Mouse (Mus musculus): Measurements from ENCODE around the gene Slc7a10. TPM values are rescaled to one million over a fixed set of nuclear protein-coding genes. Genes with fewer than 3 reads are reported as not detected.

Slc7a10 gene
- total and polyA plus RNA-seq, 3 experiments = not detected

GRCm38 (mm10) chr7:35211791-35212190 is 25.6 kb downstream of the Slc7a10 start:
- no peak overlapping the region for H3K9ac ChIP-seq (ENCODE audit: insufficient read depth, low read depth)
- H3K36me3 ChIP-seq (replicated peaks in 1 of 2; ENCODE audit: control insufficient read depth in 1 of 2, insufficient read depth in 1 of 2, low read length in 1 of 2) = no peaks in the 10 kb centered on the region
- no peaks in the 10 kb centered on the region for H3K79me2 ChIP-seq (replicated peaks; ENCODE audit: control insufficient read depth, extremely low read depth, insufficient read depth, poor library complexity, severe bottlenecking)
- no peak for DNase-seq (ENCODE audit: extremely low read depth)
- peaks cover 43% of the 10 kb centered on the region for H3K27me3 ChIP-seq (replicated peaks)
- peaks cover 5% of the 10 kb centered on the region for H3K9me3 ChIP-seq (replicated peaks; ENCODE audit: low read length)
- dilution Hi-C loops (cut with MboI; ENCODE audit: extremely low pct_ligation_motif_present, extremely low pct_unique_long_range_greater_than_20kb, low sequenced_read_pairs) = no loop called here
- H3K4me1 ChIP-seq (ENCODE audit: control insufficient read depth in 1 of 2, insufficient read depth in 2 of 2) = peaks cover 0 to 15% of the 10 kb centered on the region in 2 experiments; a peak in 3 of 4 replicates
- H3K4me3 ChIP-seq (replicated peaks in 1 of 3; ENCODE audit: low read depth in 2 of 3, low read length in 2 of 3, poor library complexity in 1 of 3) = no peak overlapping the region
- in situ Hi-C loops (cut with MboI; ENCODE audit: low pct_ligation_motif_present, low pct_unique_long_range_greater_than_20kb, low sequenced_read_pairs) = no loop called here
- no peak overlapping the region for H3K27ac ChIP-seq (ENCODE audit: insufficient read depth, low read depth)
- TF ChIP-seq ZC3H11A (IDR thresholded peaks at IDR 0.05; ENCODE audit: low read depth, low read length) = no peak
- TF ChIP-seq TCF12 (IDR thresholded peaks at IDR 0.05; ENCODE audit: low read depth, low read length) = no peak
- no peak for TF ChIP-seq ETS1 (conservative IDR thresholded peaks at IDR 0.05; ENCODE audit: low read depth, low read length)
- TF ChIP-seq GABPA (IDR thresholded peaks at IDR 0.05; ENCODE audit: insufficient replicate concordance, low read depth, low read length) = no peak
- no peak for TF ChIP-seq MXI1 (IDR thresholded peaks at IDR 0.05; ENCODE audit: low read depth, low read length)
- TF ChIP-seq CTCF (conservative IDR thresholded peaks at IDR 0.05 in 1 of 2, IDR thresholded peaks at IDR 0.05 in 1 of 2; ENCODE audit: low read depth in 2 of 2, low read length in 2 of 2) = no peak
- no peak for TF ChIP-seq MYC (IDR thresholded peaks at IDR 0.05; ENCODE audit: low read depth, low read length)
- no peak for TF ChIP-seq MAZ (IDR thresholded peaks at IDR 0.05; ENCODE audit: low read depth, low read length)
- TF ChIP-seq CHD1 (IDR thresholded peaks at IDR 0.05; ENCODE audit: low read depth, low read length) = no peak
- no peak overlapping the region for H3K4me2 ChIP-seq (ENCODE audit: insufficient read depth, low read depth, poor library complexity, severe bottlenecking)

GRCm38 (mm10) chr7:35214442-35215222 is 28.4 kb downstream of the Slc7a10 start:
- Histone ChIP-seq H3K4me3 (replicated peaks in 1 of 3; ENCODE audit: low read depth in 2 of 3, low read length in 2 of 3, poor library complexity in 1 of 3) (no peak overlapping the region), H3K9me3 (replicated peaks; ENCODE audit: low read length) (peaks cover 3% of the 10 kb centered on the region), H3K27me3 (replicated peaks) (peaks cover 29% of the 10 kb centered on the region), H3K4me2 (ENCODE audit: insufficient read depth, low read depth, poor library complexity, severe bottlenecking) (no peak overlapping the region), H3K36me3 (replicated peaks in 1 of 2; ENCODE audit: control insufficient read depth in 1 of 2, insufficient read depth in 1 of 2, low read length in 1 of 2) (no peaks in the 10 kb centered on the region), H3K79me2 (replicated peaks; ENCODE audit: control insufficient read depth, extremely low read depth, insufficient read depth, poor library complexity, severe bottlenecking) (no peaks in the 10 kb centered on the region), H3K27ac (ENCODE audit: insufficient read depth, low read depth) (no peak overlapping the region), H3K4me1 (ENCODE audit: control insufficient read depth in 1 of 2, insufficient read depth in 2 of 2) (peaks cover 0 to 15% of the 10 kb centered on the region in 2 experiments; a peak in 3 of 4 replicates), H3K9ac (ENCODE audit: insufficient read depth, low read depth) (no peak overlapping the region)
- TF ChIP-seq ZC3H11A (IDR thresholded peaks at IDR 0.05; ENCODE audit: low read depth, low read length) (no peak), JUND (conservative IDR thresholded peaks at IDR 0.05; ENCODE audit: low read depth, low read length) (no peak), JUN (IDR thresholded peaks at IDR 0.05; ENCODE audit: insufficient read depth, low read depth, low read length) (no peak), TBP (conservative IDR thresholded peaks at IDR 0.05; ENCODE audit: low read depth, low read length) (no peak), CHD1 (IDR thresholded peaks at IDR 0.05; ENCODE audit: low read depth, low read length) (no peak)
- in situ Hi-C loops (cut with MboI; ENCODE audit: low pct_ligation_motif_present, low pct_unique_long_range_greater_than_20kb, low sequenced_read_pairs) (no loop called here), dilution Hi-C loops (cut with MboI; ENCODE audit: extremely low pct_ligation_motif_present, extremely low pct_unique_long_range_greater_than_20kb, low sequenced_read_pairs) (no loop called here)
- DNase-seq (ENCODE audit: extremely low read depth) = no peak

All from CH12.LX (cell line).